Mouse (Mus musculus) liver, embryonic 15.5 days (tissue): Measurements from ENCODE around the gene Hoxd8. TPM values are rescaled to one million over a fixed set of nuclear protein-coding genes. Genes with fewer than 3 reads are reported as not detected.

Experiments
- ATAC-seq: fragments of 200-750 bp; cut with Nextera tagmentation; 2 replicates; pipeline ENCODE4 v1.8.0; 2017; ENCODE audit warnings: moderate number of reproducible peaks, mild to moderate bottlenecking, moderate library complexity; ENCODE audit not compliant: insufficient read depth
- H3K27ac ChIP-seq: fragments of 300-500 bp; sonication (generic); replicated peaks from 2 replicates; pipeline ENCODE4 v1.5.1; 2015; ENCODE audit warnings: mild to moderate bottlenecking, inconsistent platforms
- H3K27me3 ChIP-seq: fragments of 300-500 bp; sonication (generic); 2 replicates; pipeline ENCODE4 v1.6.1; 2015; ENCODE audit warnings: mild to moderate bottlenecking, inconsistent platforms
- H3K36me3 ChIP-seq: fragments of 300-500 bp; sonication (generic); replicated peaks from 2 replicates; pipeline ENCODE4 v1.6.1; 2015; ENCODE audit warnings: moderate library complexity, mild to moderate bottlenecking, inconsistent platforms
- H3K4me1 ChIP-seq: fragments of 300-500 bp; sonication (generic); replicated peaks from 2 replicates; pipeline ENCODE4 v1.6.1; 2015; ENCODE audit warnings: inconsistent platforms
- H3K4me2 ChIP-seq: fragments of 300-500 bp; sonication (generic); 2 replicates; pipeline ENCODE4 v1.6.1; 2015; ENCODE audit warnings: moderate library complexity, mild to moderate bottlenecking, inconsistent platforms
- H3K4me3 ChIP-seq: fragments of 300-500 bp; sonication (generic); replicated peaks from 2 replicates; pipeline ENCODE4 v1.5.1; 2015; ENCODE audit warnings: mild to moderate bottlenecking, inconsistent platforms
- H3K9ac ChIP-seq: fragments of 300-500 bp; sonication (generic); 2 replicates; pipeline ENCODE4 v1.6.1; 2015; ENCODE audit warnings: moderate library complexity, mild to moderate bottlenecking, inconsistent platforms
- H3K9me3 ChIP-seq: fragments of 300-500 bp; sonication (generic); replicated peaks from 2 replicates; pipeline ENCODE4 v1.6.1; 2016; ENCODE audit warnings: inconsistent platforms
- WGBS: fragments of 180-500 bp; shearing (Covaris S2); methylation state at CpG from one replicate; pipeline ENCODE4 v1.1.7; 2015; ENCODE audit warnings: mixed read lengths; ENCODE audit not compliant: insufficient replicate concordance; 5-methylcytosine and 5-hydroxymethylcytosine counted together
- polyA plus RNA-seq: library from polyadenylated mRNA; unstranded; fragments of >200 nt; fragmentation: Nextera tagmentation; extraction: Ambion mirVana; gene quantifications from 2 replicates; pipeline ENCODE4 v1.2.1, GENCODE M21; 2015

Gene Hoxd8
- polyA plus RNA-seq, 1 experiment from 2014 or later: 0.05 TPM

DNA sequence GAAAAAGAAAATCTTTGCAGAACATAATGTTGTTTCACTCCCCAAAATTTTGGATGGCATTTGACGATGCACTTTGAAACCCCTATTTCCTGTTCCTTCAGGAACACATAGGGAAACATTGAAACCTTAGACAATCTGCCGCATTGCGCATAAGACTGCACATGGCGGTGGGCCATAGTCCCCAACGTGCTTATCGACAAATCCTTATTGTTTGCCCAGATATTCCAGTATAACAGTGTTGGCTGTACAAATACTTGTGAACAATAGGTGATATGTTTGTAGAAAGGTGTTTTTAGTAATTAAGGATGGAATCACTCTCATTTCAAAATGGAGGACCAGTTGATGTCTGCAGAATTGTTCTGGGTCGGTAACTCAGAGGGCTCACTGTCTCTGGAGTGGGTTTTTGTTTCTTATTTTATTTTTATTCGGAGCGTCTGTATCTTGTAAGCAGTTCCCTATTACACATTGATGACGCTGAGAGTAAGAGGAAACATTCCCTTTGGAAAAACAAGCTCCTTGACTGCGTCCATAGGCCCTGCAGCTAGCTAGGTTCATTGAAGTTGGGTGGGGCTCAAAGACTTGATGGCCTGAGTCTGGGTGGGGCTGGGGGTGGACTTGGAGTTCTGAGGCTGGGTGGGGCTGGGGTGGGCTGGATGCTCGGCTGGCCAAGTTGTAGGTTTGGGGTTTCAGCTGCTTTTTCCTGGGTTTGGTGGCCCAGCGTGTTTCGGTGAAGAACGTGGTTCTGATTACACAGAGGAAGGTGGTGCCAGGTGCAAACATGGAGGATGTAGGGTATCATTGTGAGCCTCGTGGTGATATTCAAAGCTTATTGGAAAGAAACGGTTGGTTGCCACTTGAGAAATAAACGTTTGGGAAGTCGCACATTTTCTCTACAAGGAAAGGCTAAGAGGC is 9.1 kb downstream of the Hoxd8 start:
- no peak overlapping the region for H3K4me2 ChIP-seq
- no peak overlapping the region for H3K9ac ChIP-seq
- no peak overlapping the region for H3K27ac ChIP-seq
- H3K36me3 ChIP-seq: no peaks in the 10 kb centered on the region
- H3K4me1 ChIP-seq: 0 out of 2 replicates have a peak, but pooled peaks cover 2% of the 10 kb centered on the region
- no peaks in the 10 kb centered on the region for H3K9me3 ChIP-seq
- ATAC-seq: no peak
- 16% methylated on average over 19 of the region's 19 CpGs for WGBS
- H3K27me3 ChIP-seq: peaks cover 97% of the 10 kb centered on the region
- H3K4me3 ChIP-seq: no peak overlapping the region

- no peaks in the 10 kb centered on the region for H3K36me3 ChIP-seq
- ATAC-seq: no peak
- WGBS: 9% methylated on average over 18 of the region's 18 CpGs
- H3K9ac ChIP-seq: no peak overlapping the region
- H3K9me3 ChIP-seq: no peaks in the 10 kb centered on the region
- no peak overlapping the region for H3K4me2 ChIP-seq
- H3K4me3 ChIP-seq: no peak overlapping the region
- peaks cover 97% of the 10 kb centered on the region for H3K27me3 ChIP-seq
- H3K27ac ChIP-seq: no peak overlapping the region
- 0 out of 2 replicates have a peak, but pooled peaks cover 2% of the 10 kb centered on the region for H3K4me1 ChIP-seq
These were observed 9.9 kb downstream of the Hoxd8 start for GRCm38 (mm10) chr2:74714156-74714789.

DNA sequence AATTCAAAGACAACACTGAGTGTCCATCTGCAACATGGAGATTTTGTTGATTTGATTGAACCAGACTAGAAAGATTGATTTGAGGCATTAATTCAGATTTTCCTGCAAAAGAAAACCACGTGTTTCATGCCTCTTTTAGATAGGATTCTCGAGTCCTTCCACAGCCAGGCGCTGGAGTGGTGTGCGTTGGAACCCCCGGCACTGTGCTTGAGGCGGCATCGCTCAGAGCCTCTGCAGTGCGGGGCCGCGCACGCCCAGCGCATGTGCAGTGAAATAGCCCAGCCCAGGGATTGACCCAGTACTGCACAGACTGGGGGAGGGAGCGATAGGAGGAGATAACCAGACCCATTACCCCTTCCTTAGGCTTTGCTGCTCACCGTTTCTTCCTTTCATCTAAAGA is 10.5 kb downstream of the Hoxd8 start:
- peaks cover 97% of the 10 kb centered on the region for H3K27me3 ChIP-seq
- no peak for ATAC-seq
- no peaks in the 10 kb centered on the region for H3K9me3 ChIP-seq
- 1% methylated on average over 14 of the region's 14 CpGs for WGBS
- no peak overlapping the region for H3K27ac ChIP-seq
- no peaks in the 10 kb centered on the region for H3K36me3 ChIP-seq
- H3K4me1 ChIP-seq: 0 out of 2 replicates have a peak, but pooled peaks cover 2% of the 10 kb centered on the region
- H3K4me2 ChIP-seq: no peak overlapping the region
- no peak overlapping the region for H3K9ac ChIP-seq
- H3K4me3 ChIP-seq: no peak overlapping the region

GRCm38 (mm10) chr2:74715504-74716241 is 11.3 kb downstream of the Hoxd8 start:
- WGBS: 3% methylated on average over 26 of the region's 26 CpGs
- ATAC-seq: no peak
- H3K4me2 ChIP-seq: peak overlapping the region; percentile 25; the same call in 1 of the 2 replicates
- no peaks in the 10 kb centered on the region for H3K9me3 ChIP-seq
- no peak overlapping the region for H3K4me3 ChIP-seq
- H3K36me3 ChIP-seq: no peaks in the 10 kb centered on the region
- peaks cover 97% of the 10 kb centered on the region for H3K27me3 ChIP-seq
- H3K4me1 ChIP-seq: 0 out of 2 replicates have a peak, but pooled peaks cover 2% of the 10 kb centered on the region
- no peak overlapping the region for H3K27ac ChIP-seq
- H3K9ac ChIP-seq: no peak overlapping the region

- peaks cover 97% of the 10 kb centered on the region for H3K27me3 ChIP-seq
- H3K4me3 ChIP-seq: no peak overlapping the region
- no peaks in the 10 kb centered on the region for H3K36me3 ChIP-seq
- no peaks in the 10 kb centered on the region for H3K9me3 ChIP-seq
- H3K4me2 ChIP-seq: no peak overlapping the region
- 10% methylated on average over 2 of the region's 2 CpGs for WGBS
- 0 out of 2 replicates have a peak, but pooled peaks cover 2% of the 10 kb centered on the region for H3K4me1 ChIP-seq
- no peak overlapping the region for H3K9ac ChIP-seq
- ATAC-seq: no peak
- H3K27ac ChIP-seq: no peak overlapping the region
These were observed 16.0 kb downstream of the Hoxd8 start for GRCm38 (mm10) chr2:74720384-74720783.

GRCm38 (mm10) chr2:74720955-74721491 is 16.6 kb downstream of the Hoxd8 start:
- H3K4me1 ChIP-seq: no peaks in the 10 kb centered on the region
- H3K4me3 ChIP-seq: no peak overlapping the region
- ATAC-seq: no peak
- no peak overlapping the region for H3K27ac ChIP-seq
- no peaks in the 10 kb centered on the region for H3K36me3 ChIP-seq
- no peak overlapping the region for H3K4me2 ChIP-seq
- H3K27me3 ChIP-seq: peaks cover 97% of the 10 kb centered on the region
- H3K9me3 ChIP-seq: no peaks in the 10 kb centered on the region
- WGBS: 37% methylated on average over 5 of the region's 5 CpGs
- H3K9ac ChIP-seq: no peak overlapping the region

GRCm38 (mm10) chr2:74721882-74722281 is 17.5 kb downstream of the Hoxd8 start:
- Histone ChIP-seq H3K27ac (no peak overlapping the region), H3K9me3 (no peaks in the 10 kb centered on the region), H3K36me3 (no peaks in the 10 kb centered on the region), H3K9ac (no peak overlapping the region), H3K4me1 (no peaks in the 10 kb centered on the region), H3K4me3 (no peak overlapping the region), H3K27me3 (peaks cover 97% of the 10 kb centered on the region), H3K4me2 (no peak overlapping the region)
- 16% methylated on average over 6 of the region's 6 CpGs for WGBS
- ATAC-seq: no peak

DNA sequence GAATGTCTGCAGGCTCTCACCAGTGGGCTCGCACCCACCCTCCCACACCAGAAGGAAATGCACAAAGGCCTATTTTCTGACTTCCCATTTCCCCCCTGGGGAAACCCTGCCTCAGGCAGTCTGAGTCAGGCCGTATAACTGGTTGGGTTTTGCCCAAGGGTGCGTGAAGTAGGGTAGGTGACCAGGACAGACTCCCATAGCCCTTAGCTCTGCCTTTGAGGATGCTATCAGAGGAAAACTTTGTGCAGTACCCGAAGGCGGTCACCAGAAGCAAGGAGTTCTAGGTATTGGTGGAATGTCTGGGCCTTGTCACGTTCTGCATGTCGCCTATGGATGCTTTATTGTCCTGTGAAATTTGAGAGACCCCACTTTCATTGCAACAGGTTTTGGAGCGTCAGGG is 18.5 kb downstream of the Hoxd8 start:
- Histone ChIP-seq H3K4me3 (no peak overlapping the region), H3K36me3 (no peaks in the 10 kb centered on the region), H3K9me3 (no peaks in the 10 kb centered on the region), H3K27me3 (peaks cover 97% of the 10 kb centered on the region), H3K4me1 (no peaks in the 10 kb centered on the region), H3K4me2 (no peak overlapping the region), H3K9ac (no peak overlapping the region), H3K27ac (no peak overlapping the region)
- ATAC-seq: no peak
- 18% methylated on average over 8 of the region's 8 CpGs for WGBS

DNA sequence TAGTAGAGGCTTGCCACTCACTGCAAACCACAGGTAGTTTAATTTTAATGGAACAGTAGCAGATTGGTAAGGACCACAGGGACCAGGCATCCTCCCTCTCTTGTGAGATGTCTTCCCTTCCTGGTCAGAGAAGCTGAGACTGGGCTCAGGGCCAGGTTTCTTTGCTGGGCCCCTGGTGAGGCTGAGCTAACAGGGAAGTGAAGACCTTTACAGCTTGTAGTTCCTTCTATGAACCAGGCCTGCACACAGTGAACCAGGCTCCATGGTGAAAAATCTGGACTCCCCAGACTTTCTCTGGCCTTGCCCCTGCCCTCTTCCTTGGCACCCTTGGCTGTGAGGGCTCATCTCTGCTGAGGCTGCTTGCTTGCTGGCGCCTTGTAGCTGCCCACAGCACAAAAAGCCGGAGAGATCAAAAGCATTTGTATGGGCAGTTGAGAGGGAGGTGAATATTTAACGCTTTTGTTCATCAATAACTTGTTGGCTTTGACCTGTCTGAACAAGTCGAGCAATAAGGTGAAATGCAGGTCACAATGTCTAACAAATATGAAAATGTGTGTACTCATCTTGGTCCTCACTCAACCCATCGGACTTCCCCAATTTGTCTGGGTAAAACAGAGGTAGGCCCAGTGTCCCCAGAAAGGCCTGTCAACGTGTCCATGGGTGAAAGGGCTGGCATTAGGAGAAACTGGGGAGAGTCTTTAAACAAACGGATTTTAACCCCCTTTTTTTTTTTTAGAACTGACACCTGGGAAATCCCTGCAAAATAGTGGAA is 20.0 kb downstream of the Hoxd8 start:
- 36% methylated on average over 7 of the region's 7 CpGs for WGBS
- Histone ChIP-seq H3K27ac (no peak overlapping the region), H3K4me3 (no peak overlapping the region), H3K9me3 (no peaks in the 10 kb centered on the region), H3K4me1 (no peaks in the 10 kb centered on the region), H3K4me2 (no peak overlapping the region), H3K36me3 (no peaks in the 10 kb centered on the region), H3K27me3 (peaks cover 100% of the 10 kb centered on the region), H3K9ac (no peak overlapping the region)
- ATAC-seq: no peak

- ATAC-seq: no peak
- 35% methylated on average over 17 of the region's 17 CpGs for WGBS
- Histone ChIP-seq H3K27me3 (peaks cover 99% of the 10 kb centered on the region), H3K27ac (no peak overlapping the region), H3K36me3 (no peaks in the 10 kb centered on the region), H3K4me3 (no peak overlapping the region), H3K9me3 (no peaks in the 10 kb centered on the region), H3K4me2 (no peak overlapping the region), H3K9ac (no peak overlapping the region), H3K4me1 (no peaks in the 10 kb centered on the region)
These were observed 20.8 kb downstream of the Hoxd8 start for GRCm38 (mm10) chr2:74725171-74725570.
